Mouse (Mus musculus) CH12.LX (cell line): ENCODE data around the gene Csmd2.

Experiments
- HCFC1 ChIP-seq: IDR thresholded peaks from 2 replicates; pipeline ENCODE4 v1.6.1; 2012; ENCODE audit warnings: low read depth, mild to moderate bottlenecking, inconsistent platforms, low read length, improper control_type of control experiment
- NELFE ChIP-seq: IDR thresholded peaks from 2 replicates; pipeline ENCODE4 v1.6.1; 2011; ENCODE audit warnings: low read depth, low read length, improper control_type of control experiment
- POLR2A ChIP-seq: IDR thresholded peaks from 2 replicates; pipeline ENCODE4 v1.6.1; 2011; ENCODE audit warnings: low read depth, mild to moderate bottlenecking, improper control_type of control experiment, low read length
- RAD21 ChIP-seq: IDR thresholded peaks from 2 replicates; pipeline ENCODE4 v1.6.1; 2011; ENCODE audit warnings: low read depth, mild to moderate bottlenecking, low read length, improper control_type of control experiment, moderate library complexity

GRCm38 (mm10) chr4:128217991-128218595 is 230.4 kb downstream of the Csmd2 start:
- TF ChIP-seq POLR2A, result no peak
- TF ChIP-seq RAD21, result no peak
- no peak for TF ChIP-seq NELFE
- no peak for TF ChIP-seq HCFC1
